Mouse (Mus musculus): ENCODE measurements around the gene Cnn3. TPM values are rescaled to one million over a fixed set of nuclear protein-coding genes. Genes with fewer than 3 reads are reported as not detected.

Gene Cnn3
- polyA plus RNA-seq, 1 experiment from 2014 or later = 135 TPM

GRCm38 (mm10) chr3:121489462-121490118, 63.3 kb downstream of the Cnn3 start:
- H3K9me3 ChIP-seq (ENCODE audit: control insufficient read depth) = no peaks in the 10 kb centered on the region
- H3K27me3 ChIP-seq (replicated peaks; ENCODE audit: control insufficient read depth, insufficient read depth, low read length) = no peaks in the 10 kb centered on the region
- H3K4me2 ChIP-seq (replicated peaks; ENCODE audit: low read depth) = no peak overlapping the region
- TF ChIP-seq CTCF (IDR thresholded peaks at IDR 0.05; ENCODE audit: low read depth) = no peak
- 75% methylated on average over 12 of the region's 12 CpGs for whole genome bisulfite sequencing
- H3K9ac ChIP-seq (ENCODE audit: low read depth, low read length) = no peak overlapping the region
- no peaks in the 10 kb centered on the region for H3K4me1 ChIP-seq (replicated peaks; ENCODE audit: control insufficient read depth, insufficient read depth, low read length)
- no peak overlapping the region for H3K4me3 ChIP-seq (ENCODE audit: low read depth, low read length)
- H3K36me3 ChIP-seq (ENCODE audit: control insufficient read depth, insufficient read depth) = no peaks in the 10 kb centered on the region
- H3K27ac ChIP-seq (ENCODE audit: low read depth, low read length) = no peak overlapping the region
- ATAC-seq = no peak

- WGBS = 61% methylated on average over 5 of the region's 5 CpGs
- Histone ChIP-seq H3K27ac (ENCODE audit: low read depth, low read length) (no peak overlapping the region), H3K27me3 (replicated peaks; ENCODE audit: control insufficient read depth, insufficient read depth, low read length) (no peaks in the 10 kb centered on the region), H3K36me3 (ENCODE audit: control insufficient read depth, insufficient read depth) (0 out of 2 replicates have a peak, but pooled peaks cover 7% of the 10 kb centered on the region), H3K9ac (ENCODE audit: low read depth, low read length) (no peak overlapping the region), H3K4me2 (replicated peaks; ENCODE audit: low read depth) (no peak overlapping the region), H3K4me1 (replicated peaks; ENCODE audit: control insufficient read depth, insufficient read depth, low read length) (no peaks in the 10 kb centered on the region), H3K9me3 (ENCODE audit: control insufficient read depth) (no peaks in the 10 kb centered on the region), H3K4me3 (ENCODE audit: low read depth, low read length) (no peak overlapping the region)
- TF ChIP-seq CTCF (IDR thresholded peaks at IDR 0.05; ENCODE audit: low read depth) = no peak
- no peak for ATAC-seq
These were observed 64.6 kb downstream of the Cnn3 start for GRCm38 (mm10) chr3:121490941-121491340.

- Histone ChIP-seq H3K9me3 (ENCODE audit: control insufficient read depth) (no peaks in the 10 kb centered on the region), H3K27me3 (replicated peaks; ENCODE audit: control insufficient read depth, insufficient read depth, low read length) (no peaks in the 10 kb centered on the region), H3K4me1 (replicated peaks; ENCODE audit: control insufficient read depth, insufficient read depth, low read length) (no peaks in the 10 kb centered on the region), H3K36me3 (ENCODE audit: control insufficient read depth, insufficient read depth) (0 out of 2 replicates have a peak, but pooled peaks cover 14% of the 10 kb centered on the region), H3K9ac (ENCODE audit: low read depth, low read length) (no peak overlapping the region), H3K4me3 (ENCODE audit: low read depth, low read length) (no peak overlapping the region), H3K27ac (ENCODE audit: low read depth, low read length) (no peak overlapping the region), H3K4me2 (replicated peaks; ENCODE audit: low read depth) (no peak overlapping the region)
- WGBS = 57% methylated on average over 5 of the region's 5 CpGs
- no peak for TF ChIP-seq CTCF (IDR thresholded peaks at IDR 0.05; ENCODE audit: low read depth)
- ATAC-seq = no peak
These were observed 65.7 kb downstream of the Cnn3 start for GRCm38 (mm10) chr3:121492026-121492425.

GRCm38 (mm10) chr3:121493997-121494421, 67.7 kb downstream of the Cnn3 start:
- TF ChIP-seq CTCF (IDR thresholded peaks at IDR 0.05; ENCODE audit: low read depth) = no peak
- H3K4me1 ChIP-seq (replicated peaks; ENCODE audit: control insufficient read depth, insufficient read depth, low read length) = no peaks in the 10 kb centered on the region
- no peak overlapping the region for H3K4me2 ChIP-seq (replicated peaks; ENCODE audit: low read depth)
- H3K9me3 ChIP-seq (ENCODE audit: control insufficient read depth) = no peaks in the 10 kb centered on the region
- H3K36me3 ChIP-seq (ENCODE audit: control insufficient read depth, insufficient read depth) = peaks cover 14% of the 10 kb centered on the region; the same call in 1 of the 2 replicates
- H3K4me3 ChIP-seq (ENCODE audit: low read depth, low read length) = no peak overlapping the region
- 83% methylated on average over 7 of the region's 7 CpGs for WGBS
- no peak for ATAC-seq
- H3K9ac ChIP-seq (ENCODE audit: low read depth, low read length) = no peak overlapping the region
- H3K27ac ChIP-seq (ENCODE audit: low read depth, low read length) = no peak overlapping the region
- H3K27me3 ChIP-seq (replicated peaks; ENCODE audit: control insufficient read depth, insufficient read depth, low read length) = no peaks in the 10 kb centered on the region

- no peak for ATAC-seq
- 0 out of 2 replicates have a peak, but pooled peaks cover 2% of the 10 kb centered on the region for H3K4me1 ChIP-seq (replicated peaks; ENCODE audit: control insufficient read depth, insufficient read depth, low read length)
- H3K27ac ChIP-seq (ENCODE audit: low read depth, low read length) = no peak overlapping the region
- WGBS = 42% methylated on average over 10 of the region's 10 CpGs
- no peaks in the 10 kb centered on the region for H3K27me3 ChIP-seq (replicated peaks; ENCODE audit: control insufficient read depth, insufficient read depth, low read length)
- H3K9me3 ChIP-seq (ENCODE audit: control insufficient read depth) = no peaks in the 10 kb centered on the region
- H3K4me2 ChIP-seq (replicated peaks; ENCODE audit: low read depth) = 0 out of 2 replicates have a peak overlapping the region, but pooled peaks have one; percentile 21
- H3K36me3 ChIP-seq (ENCODE audit: control insufficient read depth, insufficient read depth) = peaks cover 13% of the 10 kb centered on the region; the same call in 1 of the 2 replicates
- TF ChIP-seq CTCF (IDR thresholded peaks at IDR 0.05; ENCODE audit: low read depth) = peak; percentile 97
- no peak overlapping the region for H3K4me3 ChIP-seq (ENCODE audit: low read depth, low read length)
- H3K9ac ChIP-seq (ENCODE audit: low read depth, low read length) = no peak overlapping the region
These were observed 73.9 kb downstream of the Cnn3 start for GRCm38 (mm10) chr3:121500225-121500624.

GRCm38 (mm10) chr3:121500734-121501133, 74.4 kb downstream of the Cnn3 start:
- no peak for TF ChIP-seq CTCF (IDR thresholded peaks at IDR 0.05; ENCODE audit: low read depth)
- H3K9ac ChIP-seq (ENCODE audit: low read depth, low read length) = no peak overlapping the region
- 0 out of 2 replicates have a peak overlapping the region, but pooled peaks have one; percentile 21 for H3K4me2 ChIP-seq (replicated peaks; ENCODE audit: low read depth)
- no peaks in the 10 kb centered on the region for H3K27me3 ChIP-seq (replicated peaks; ENCODE audit: control insufficient read depth, insufficient read depth, low read length)
- 0 out of 2 replicates have a peak, but pooled peaks cover 2% of the 10 kb centered on the region for H3K4me1 ChIP-seq (replicated peaks; ENCODE audit: control insufficient read depth, insufficient read depth, low read length)
- peaks cover 8% of the 10 kb centered on the region; the same call in 1 of the 2 replicates for H3K36me3 ChIP-seq (ENCODE audit: control insufficient read depth, insufficient read depth)
- 45% methylated on average over 5 of the region's 5 CpGs for WGBS
- no peaks in the 10 kb centered on the region for H3K9me3 ChIP-seq (ENCODE audit: control insufficient read depth)
- no peak for ATAC-seq
- no peak overlapping the region for H3K27ac ChIP-seq (ENCODE audit: low read depth, low read length)
- no peak overlapping the region for H3K4me3 ChIP-seq (ENCODE audit: low read depth, low read length)

Data from intestine, postnatal 0 days (tissue).